Mouse (Mus musculus) intestine, embryonic 16.5 days (tissue): ENCODE results near the gene Lrrn4cl. TPM values are rescaled to one million over a fixed set of nuclear protein-coding genes. Genes with fewer than 3 reads are reported as not detected.
A peak's percentile ranks its signal among the peaks of the same experiment; 100 is the strongest.

ENCODE experiments used
- ATAC-seq: fragments of 200-750 bp; cut with Nextera tagmentation; 2 replicates; pipeline ENCODE4 v1.8.0; 2017; ENCODE audit warnings: moderate TSS enrichment, moderate library complexity
- H3K27ac ChIP-seq: fragments of 300-500 bp; sonication (generic); 2 replicates; pipeline ENCODE4 v1.5.1; 2014; ENCODE audit warnings: mild to moderate bottlenecking, low read length
- H3K27me3 ChIP-seq: fragments of 300-500 bp; sonication (generic); replicated peaks from 2 replicates; pipeline ENCODE4 v1.6.1; 2014; ENCODE audit warnings: low read length, control low read depth, mixed read lengths; ENCODE audit not compliant: control insufficient read depth, insufficient read depth
- H3K36me3 ChIP-seq: fragments of 300-500 bp; sonication (generic); 2 replicates; pipeline ENCODE4 v1.6.1; 2014; ENCODE audit warnings: low read length, control low read depth; ENCODE audit not compliant: control insufficient read depth, insufficient read depth
- H3K4me1 ChIP-seq: fragments of 300-500 bp; sonication (generic); 2 replicates; pipeline ENCODE4 v1.6.1; 2014; ENCODE audit warnings: low read length, control low read depth, mixed read lengths; ENCODE audit not compliant: control insufficient read depth, insufficient read depth
- H3K4me2 ChIP-seq: fragments of 300-500 bp; sonication (generic); 2 replicates; pipeline ENCODE4 v1.6.1; 2014; ENCODE audit warnings: low read depth, low read length, control low read depth
- H3K4me3 ChIP-seq: fragments of 300-500 bp; sonication (generic); 2 replicates; pipeline ENCODE4 v1.5.1; 2014; ENCODE audit warnings: mild to moderate bottlenecking, low read length
- H3K9ac ChIP-seq: fragments of 300-500 bp; sonication (generic); 2 replicates; pipeline ENCODE4 v1.6.1; 2014; ENCODE audit warnings: low read depth, low read length
- H3K9me3 ChIP-seq: fragments of 300-500 bp; sonication (generic); 2 replicates; pipeline ENCODE4 v1.6.1; 2016; ENCODE audit warnings: low read length, control low read depth; ENCODE audit not compliant: control insufficient read depth
- WGBS: fragments of 180-500 bp; shearing (Covaris S2); extraction: QIAGEN DNeasy Blood & Tissue Kit; methylation state at CpG from one replicate; pipeline ENCODE4 v1.1.7; 2014; 5-methylcytosine and 5-hydroxymethylcytosine counted together
- polyA plus RNA-seq: library from polyadenylated mRNA; unstranded; fragments of >200 nt; fragmentation: Nextera tagmentation; extraction: Ambion mirVana; gene quantifications from 2 replicates; pipeline ENCODE4 v1.2.1, GENCODE M21; 2015

Lrrn4cl gene
- polyA plus RNA-seq, 1 experiment from 2014 or later = 1.7 TPM

GRCm38 (mm10) chr19:8871267-8872186, 21.0 kb downstream of the Lrrn4cl start, which contains the start of gene Ubxn1:
Gene Ubxn1 (plus strand): TSS chr19:8871496.
- Histone ChIP-seq H3K27ac (peak within 1 kb of the TSS; percentile 89), H3K4me3 (peak within 1 kb of the TSS; percentile 98), H3K36me3 (peaks cover 7% of the 10 kb centered on the region), H3K4me2 (peak within 1 kb of the TSS; percentile 82), H3K4me1 (peaks cover 10% of the 10 kb centered on the region), H3K9me3 (no peaks in the 10 kb centered on the region), H3K27me3 (no peaks in the 10 kb centered on the region), H3K9ac (peak within 1 kb of the TSS; percentile 98)
- peak; percentile 97 for ATAC-seq
- under 1% methylated on average over 58 of the region's 59 CpGs for WGBS

- Histone ChIP-seq H3K4me1 (peaks cover 10% of the 10 kb centered on the region), H3K27ac (peak overlapping the region; percentile 89), H3K36me3 (peaks cover 7% of the 10 kb centered on the region), H3K4me2 (peak overlapping the region; percentile 82), H3K9ac (peak overlapping the region; percentile 98), H3K9me3 (no peaks in the 10 kb centered on the region), H3K4me3 (peak overlapping the region; percentile 98), H3K27me3 (no peaks in the 10 kb centered on the region)
- 0 out of 2 replicates have a peak, but pooled peaks have one; percentile 3 for ATAC-seq
- 56% methylated on average over 10 of the region's 10 CpGs for WGBS
Measured at GRCm38 (mm10) chr19:8872266-8872840, 21.8 kb downstream of the Lrrn4cl start.

GRCm38 (mm10) chr19:8875031-8875430, 24.5 kb downstream of the Lrrn4cl start:
- Histone ChIP-seq H3K4me3 (no peak overlapping the region), H3K9ac (no peak overlapping the region), H3K27me3 (no peaks in the 10 kb centered on the region), H3K27ac (no peak overlapping the region), H3K4me2 (no peak overlapping the region), H3K36me3 (peaks cover 9% of the 10 kb centered on the region), H3K9me3 (no peaks in the 10 kb centered on the region), H3K4me1 (peaks cover 14% of the 10 kb centered on the region)
- ATAC-seq = no peak
- 95% methylated on average over 7 of the region's 7 CpGs for WGBS

- Histone ChIP-seq H3K27me3 (no peaks in the 10 kb centered on the region), H3K27ac (peak within 1 kb of the TSS; percentile 86), H3K9ac (peak within 1 kb of the TSS; percentile 89), H3K4me2 (peak within 1 kb of the TSS; percentile 85), H3K4me1 (peaks cover 5% of the 10 kb centered on the region), H3K36me3 (peaks cover 3% of the 10 kb centered on the region; the same call in 1 of the 2 replicates), H3K4me3 (peak within 1 kb of the TSS; percentile 85), H3K9me3 (no peaks in the 10 kb centered on the region)
- under 1% methylated on average over 42 of the region's 42 CpGs for WGBS
- ATAC-seq = peak; percentile 98
Measured at GRCm38 (mm10) chr19:8880311-8881033, 29.9 kb downstream of the Lrrn4cl start, which contains the start of gene Uqcc3. Gene Uqcc3 (minus strand): TSS chr19:8880923.

GRCm38 (mm10) chr19:8881034-8881392, 30.4 kb downstream of the Lrrn4cl start:
- Histone ChIP-seq H3K4me2 (peak overlapping the region; percentile 85), H3K36me3 (0 out of 2 replicates have a peak, but pooled peaks cover 2% of the 10 kb centered on the region), H3K9me3 (no peaks in the 10 kb centered on the region), H3K27me3 (no peaks in the 10 kb centered on the region), H3K4me1 (peaks cover 5% of the 10 kb centered on the region), H3K27ac (no peak overlapping the region), H3K9ac (peak overlapping the region; percentile 89), H3K4me3 (peak overlapping the region; percentile 85)
- 15% methylated on average over 3 of the region's 3 CpGs for WGBS
- 0 out of 2 replicates have a peak, but pooled peaks have one; percentile 2 for ATAC-seq

- no peak within 1 kb of the TSS for H3K4me2 ChIP-seq
- H3K27me3 ChIP-seq = no peaks in the 10 kb centered on the region
- peaks cover 10% of the 10 kb centered on the region for H3K4me1 ChIP-seq
- ATAC-seq = no peak
- no peak within 1 kb of the TSS for H3K27ac ChIP-seq
- no peak within 1 kb of the TSS for H3K9ac ChIP-seq
- no peaks in the 10 kb centered on the region for H3K9me3 ChIP-seq
- WGBS = 84% methylated on average over 3 of the region's 3 CpGs
- H3K4me3 ChIP-seq = no peak within 1 kb of the TSS
- H3K36me3 ChIP-seq = no peaks in the 10 kb centered on the region
Measured at GRCm38 (mm10) chr19:8883616-8884015, 33.0 kb downstream of the Lrrn4cl start, which contains the start of the genes Lbhd1 and Gm49403. Gene Lbhd1 (plus strand): TSS chr19:8883732. Gene Gm49403 (plus strand): TSS chr19:8883930.

GRCm38 (mm10) chr19:8886916-8887584, 36.5 kb downstream of the Lrrn4cl start:
- Histone ChIP-seq H3K36me3 (peaks cover 4% of the 10 kb centered on the region), H3K4me1 (peaks cover 5% of the 10 kb centered on the region; the same call in 1 of the 2 replicates), H3K9ac (peak overlapping the region; percentile 81; the same call in 1 of the 2 replicates), H3K9me3 (no peaks in the 10 kb centered on the region), H3K4me2 (no peak overlapping the region), H3K4me3 (no peak overlapping the region; the same call in 1 of the 2 replicates), H3K27me3 (no peaks in the 10 kb centered on the region), H3K27ac (peak overlapping the region; percentile 79; the same call in 1 of the 2 replicates)
- ATAC-seq = no peak
- 53% methylated on average over 1 of the region's 1 CpGs for WGBS

GRCm38 (mm10) chr19:8887585-8888463, 37.3 kb downstream of the Lrrn4cl start:
- Histone ChIP-seq H3K36me3 (peaks cover 4% of the 10 kb centered on the region), H3K4me2 (peak overlapping the region; percentile 75), H3K4me1 (peaks cover 10% of the 10 kb centered on the region; the same call in 1 of the 2 replicates), H3K4me3 (peak overlapping the region; percentile 70), H3K27me3 (no peaks in the 10 kb centered on the region), H3K27ac (peak overlapping the region; percentile 79), H3K9me3 (no peaks in the 10 kb centered on the region), H3K9ac (peak overlapping the region; percentile 81)
- 15% methylated on average over 19 of the region's 19 CpGs for WGBS
- ATAC-seq = no peak
